Mouse (Mus musculus) cerebellum, adult 18-20 months (tissue): Measurements from ENCODE around the gene Egfem1.
A peak's percentile ranks its signal among the peaks of the same experiment; 100 is the strongest.

ENCODE experiments used
- DNase-seq, 2 experiments: peaks; one replicate each; pipeline ENCODE4 v3.0.0; 2021

The Egfem1 gene

GRCm38 (mm10) chr3:29608713-29609112 is 526.9 kb downstream of the Egfem1 start:
- DNase-seq: no peak

- DNase-seq: no peak
Observed at GRCm38 (mm10) chr3:29609174-29609573, 527.4 kb downstream of the Egfem1 start.

- DNase-seq: no peak
Observed at GRCm38 (mm10) chr3:29619586-29619985, 537.8 kb downstream of the Egfem1 start.

- no peak for DNase-seq
Observed at GRCm38 (mm10) chr3:29639819-29640218, 558.0 kb downstream of the Egfem1 start.

- DNase-seq: no peak
Observed at GRCm38 (mm10) chr3:29666796-29667195, 585.0 kb downstream of the Egfem1 start.

GRCm38 (mm10) chr3:29689367-29690285 is 607.8 kb downstream of the Egfem1 start:
- DNase-seq: no peak

GRCm38 (mm10) chr3:29701126-29701525 is 619.3 kb downstream of the Egfem1 start:
- no peak for DNase-seq

- no peak for DNase-seq
Observed at GRCm38 (mm10) chr3:29706816-29707215, 625.0 kb downstream of the Egfem1 start.

GRCm38 (mm10) chr3:29707467-29707866 is 625.6 kb downstream of the Egfem1 start:
- no peak for DNase-seq

- no peak for DNase-seq
Observed at GRCm38 (mm10) chr3:29726376-29726967, 644.6 kb downstream of the Egfem1 start.

- peak; percentile 2 to 10 for DNase-seq
Observed at GRCm38 (mm10) chr3:29730062-29730760, 648.4 kb downstream of the Egfem1 start.

- DNase-seq: no peak
Observed at GRCm38 (mm10) chr3:29731509-29731908, 649.7 kb downstream of the Egfem1 start.

- DNase-seq: no peak
Observed at GRCm38 (mm10) chr3:29732626-29733025, 650.8 kb downstream of the Egfem1 start.

- no peak for DNase-seq
Observed at GRCm38 (mm10) chr3:29734251-29734650, 652.4 kb downstream of the Egfem1 start.

- DNase-seq: no peak
Observed at GRCm38 (mm10) chr3:29739292-29739691, 657.5 kb downstream of the Egfem1 start.
